Mouse (Mus musculus) frontal cortex, postnatal 10 days (tissue): ENCODE data around the gene Gm28551.

ENCODE experiments used
- DNase-seq, 2 experiments: peaks; one replicate each; pipeline ENCODE4 v3.0.0; 2022; ENCODE audit warnings: low spot score in 2 of 2, mixed read lengths in 1 of 2

Gene Gm28551

GRCm38 (mm10) chr1:53291197-53291596 lies 61.3 kb downstream of the Gm28551 start:
- no peak for DNase-seq
